In the genomic region with DNA sequence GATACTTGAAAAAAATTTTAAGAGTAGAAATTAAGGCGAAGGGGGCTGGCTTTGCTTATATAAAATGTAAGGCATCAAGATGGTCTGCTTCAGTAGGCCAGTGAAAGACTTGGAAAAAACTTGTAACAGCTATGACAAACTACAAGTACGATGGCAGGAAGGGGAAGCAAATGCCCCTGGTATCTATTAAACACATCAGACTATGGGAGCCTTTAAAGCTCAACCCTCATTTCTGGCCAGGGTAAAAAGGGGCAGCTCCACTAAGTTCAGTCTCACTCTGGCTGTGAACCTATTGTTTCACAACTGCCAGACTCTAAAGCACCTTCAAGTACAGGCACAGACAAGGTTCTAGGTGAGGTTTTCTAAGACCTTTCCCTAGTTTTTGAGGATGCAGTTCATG, we compare ENCODE assay signal across 9 mouse cellular contexts. TPM values are rescaled to one million over a fixed set of nuclear protein-coding genes. Genes with fewer than 3 reads are reported as not detected.
DNase-seq lines count a peak whose midpoint lies in the region; ATAC-seq and TF ChIP-seq lines count a peak whose summit lies in the region.
"Had no signal": no experiment of that assay in that cellular context is flagged by ENCODE, and none has a peak within 500 bp of the region (broad histone marks: within the 10 kb centered on the region; RNA-seq: fewer than 3 reads in every experiment).

No protein-coding gene starts in this region.

- peaks cover 66% of the 10 kb centered on the region for H3K79me2 ChIP-seq in macrophage (ENCODE audit: inconsistent target)

- TF ChIP-seq CTCF in forebrain, postnatal 0 days (IDR thresholded peaks at IDR 0.05; ENCODE audit: low read depth) = no peak

- DNase-seq in heart, adult 8-10 months (ENCODE audit: low spot score) = no peak
- DNase-seq in CD4-positive helper T cell, adult 2 months (ENCODE audit: low read depth, low spot score) = peak; percentile 56
- no peak for DNase-seq in forebrain, postnatal 0 days
- no peak for DNase-seq in right cerebral cortex, postnatal 36 days (ENCODE audit: low spot score in 2 of 2)
- no peak for DNase-seq in layer of hippocampus, postnatal 14 days (ENCODE audit: low spot score in 2 of 2)

- H3K9ac ChIP-seq in heart, embryonic 12.5 days = peak overlapping the region; percentile 66
- H3K9ac ChIP-seq in forebrain, postnatal 0 days = peak overlapping the region; percentile 87; the same call in 1 of the 2 replicates

- H3K4me3 ChIP-seq in heart, embryonic 12.5 days = peak overlapping the region; percentile 89
- peak overlapping the region; percentile 95 for H3K4me3 ChIP-seq in forebrain, postnatal 0 days (ENCODE audit: low read depth, low read length)
- peak overlapping the region; percentile 85 for H3K4me3 ChIP-seq in macrophage (ENCODE audit: inconsistent target)

- no peak for ATAC-seq in heart, embryonic 12.5 days (ENCODE audit: insufficient number of reproducible peaks, low FRiP score)
- ATAC-seq in forebrain, postnatal 0 days = no peak
- ATAC-seq in activated CD4-positive, CD25-positive, alpha-beta regulatory T cell, adult 4 months = no peak
- ATAC-seq: Patski had no signal

- H3K27me3 ChIP-seq in heart, embryonic 12.5 days (replicated peaks) = no peaks in the 10 kb centered on the region
- H3K27me3 ChIP-seq in forebrain, postnatal 0 days (ENCODE audit: insufficient read depth, low read length) = no peaks in the 10 kb centered on the region
- H3K27me3 ChIP-seq: Patski had no signal

- H3K4me1 ChIP-seq in heart, embryonic 12.5 days (replicated peaks) = peaks cover 26% of the 10 kb centered on the region
- H3K4me1 ChIP-seq in forebrain, postnatal 0 days (ENCODE audit: insufficient read depth) = peaks cover 18% of the 10 kb centered on the region

- H3K27ac ChIP-seq in heart, embryonic 12.5 days (ENCODE audit: poor library complexity, severe bottlenecking) = no peak overlapping the region
- no peak overlapping the region for H3K27ac ChIP-seq in forebrain, postnatal 0 days (ENCODE audit: low read depth, low read length)
- H3K27ac ChIP-seq in macrophage = no peak overlapping the region

- peak overlapping the region; percentile 98 for H3K4me2 ChIP-seq in heart, embryonic 12.5 days
- peak overlapping the region; percentile 97 for H3K4me2 ChIP-seq in forebrain, postnatal 0 days (ENCODE audit: low read depth)

- peaks cover 12% of the 10 kb centered on the region for H3K36me3 ChIP-seq in heart, embryonic 12.5 days
- H3K36me3 ChIP-seq in forebrain, postnatal 0 days (ENCODE audit: insufficient read depth) = peaks cover 14% of the 10 kb centered on the region; the same call in 1 of the 2 replicates
- peaks cover 11% of the 10 kb centered on the region; the same call in 1 of the 2 replicates for H3K36me3 ChIP-seq in macrophage (ENCODE audit: inconsistent target)

- no peaks in the 10 kb centered on the region for H3K9me3 ChIP-seq in heart, embryonic 12.5 days (replicated peaks)
- no peaks in the 10 kb centered on the region for H3K9me3 ChIP-seq in forebrain, postnatal 0 days (ENCODE audit: low read length)

- WGBS in heart, embryonic 12.5 days = 56% methylated on average over 2 of the region's 2 CpGs
- 85% methylated on average over 2 of the region's 2 CpGs for WGBS in forebrain, postnatal 0 days
- WGBS in macrophage (ENCODE audit: missing documents) = 32% methylated on average over 2 of the region's 2 CpGs

RNA-seq across cellular contexts. Expression of gene Usp38, which starts 2.0 kb away (rescaled TPM):
- polyA plus RNA-seq in heart, embryonic 12.5 days (2016; fragmentation: Nextera tagmentation; extraction: Ambion mirVana) = 21.5 and 22.4 TPM in 2 replicates
- 10 to 100 TPM; 16.6 to 18.5 (median 18.0) TPM for total RNA-seq in heart, adult 8-10 months (2022)
- total RNA-seq in forebrain, postnatal 0 days (2014; rRNA removed) = 36.6 and 40.3 TPM in 2 replicates
- polyA plus RNA-seq in forebrain, postnatal 0 days (2015; fragmentation: Nextera tagmentation; extraction: Ambion mirVana) = 16.4 and 18.4 TPM in 2 replicates
- total RNA-seq in macrophage (2018; cell fraction: chromatin; rRNA removed) = 10 to 100 TPM; 24.7 to 63.7 (median 45.1) TPM
- total RNA-seq in macrophage (2018; cell fraction: cytosol; rRNA removed) = 10 to 100 TPM; 14.1 to 24.6 (median 20.0) TPM
- total RNA-seq in macrophage (2018; cell fraction: nucleus; rRNA removed) = 10 to 100 TPM; 26.3 to 55.4 (median 41.0) TPM
- 14.4 to 17.0 TPM (median 15.7 TPM) in 3 replicates for polyA plus RNA-seq in macrophage (2018)
- polyA plus RNA-seq in activated CD4-positive, CD25-positive, alpha-beta regulatory T cell, adult 4 months (2017; shearing (Covaris generic)) = 10 to 100 TPM; 25.6 to 27.6 TPM
- total RNA-seq in layer of hippocampus, postnatal 14 days (2021) = 10 to 100 TPM; 25.2 to 26.6 TPM
